Mouse (Mus musculus) cortical plate, adult 2 months (tissue): Measurements from ENCODE around the gene Acvr1.

Experiments
- CTCF ChIP-seq: fragments of 200-500 bp; IDR thresholded peaks from 2 replicates; pipeline ENCODE4 v1.5.1; 2011; ENCODE audit warnings: mild to moderate bottlenecking, control low read depth, low read length; ENCODE audit not compliant: insufficient read depth; ENCODE audit errors: extremely low read depth
- POLR2A ChIP-seq: fragments of 200-500 bp; IDR thresholded peaks from 2 replicates; pipeline ENCODE4 v1.6.1; 2011; ENCODE audit warnings: mild to moderate bottlenecking, low read length, control low read depth; ENCODE audit not compliant: insufficient read depth; ENCODE audit errors: extremely low read depth

DNA sequence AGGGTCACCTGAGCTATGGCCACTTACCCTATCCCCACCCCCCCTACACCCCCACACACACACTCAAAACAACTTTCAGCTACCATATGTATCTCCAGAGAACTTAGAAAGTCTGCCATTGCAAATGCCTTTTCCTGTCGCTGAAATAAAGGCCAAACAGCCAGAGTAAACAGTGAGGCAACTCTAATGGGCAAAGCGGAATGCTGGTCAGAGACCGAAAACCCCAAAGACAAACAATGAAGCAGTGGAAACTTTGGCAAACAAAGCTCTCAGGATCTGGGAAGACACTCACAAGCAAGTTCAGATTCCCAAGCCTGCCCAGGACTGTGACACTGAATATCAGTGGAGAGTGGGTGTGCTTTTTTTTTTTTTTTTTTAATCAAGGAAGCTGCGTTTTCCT, 4.8 kb downstream of the Acvr1 start:
- no peak for TF ChIP-seq POLR2A
- no peak for TF ChIP-seq CTCF
